Mouse (Mus musculus): ENCODE data around the gene Ncdn. TPM values are rescaled to one million over a fixed set of nuclear protein-coding genes. Genes with fewer than 3 reads are reported as not detected.

Ncdn gene
- total and polyA plus RNA-seq, 3 experiments = 10.3 to 89.1 (median 16.9) TPM

DNA sequence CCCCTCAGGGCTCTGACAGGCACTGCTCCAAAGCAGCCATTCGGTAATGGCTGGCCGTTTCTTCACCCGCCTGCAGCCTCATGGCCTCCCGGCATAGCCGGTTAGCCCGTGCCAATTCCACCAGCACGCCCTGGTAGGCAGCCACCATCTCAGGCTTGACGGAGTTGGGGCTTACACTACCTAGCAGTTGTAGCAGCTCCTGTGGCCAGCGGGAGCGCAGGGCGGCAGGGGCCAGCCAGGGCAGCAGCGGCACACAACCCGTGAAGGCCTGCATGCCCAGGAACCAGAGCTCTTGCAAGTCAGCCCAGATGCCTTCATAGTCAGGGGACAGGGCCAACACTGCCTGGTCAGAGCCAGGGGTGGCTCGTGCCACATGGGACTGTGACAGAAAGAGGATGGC lies 8.4 kb downstream of the Ncdn start:
- no peak for ATAC-seq (ENCODE audit: extremely low read depth, insufficient number of reproducible peaks, low FRiP score, poor library complexity, severe bottlenecking)

DNA sequence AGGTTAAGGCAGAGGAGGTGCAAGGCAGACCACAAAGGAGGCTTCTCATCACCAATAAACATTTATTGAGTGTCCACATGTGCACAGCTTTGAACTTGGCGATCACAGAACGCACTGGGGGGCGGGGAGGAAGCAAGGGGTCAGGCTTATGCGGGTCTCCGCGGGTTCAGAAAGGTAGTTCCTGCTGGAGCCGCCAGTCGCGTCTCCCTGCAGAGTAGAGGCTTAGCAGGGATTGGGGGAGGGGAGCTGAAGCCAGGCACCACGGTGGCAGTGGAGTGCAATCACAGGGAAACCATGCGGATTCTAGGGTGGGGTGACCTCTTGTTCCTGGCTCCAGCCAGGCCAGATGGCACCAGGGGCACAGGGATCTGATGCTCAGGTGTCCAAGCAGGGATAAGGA lies 9.5 kb downstream of the Ncdn start:
- Histone ChIP-seq H3K9me3 (replicated peaks) (no peaks in the 10 kb centered on the region), H3K27me3 (ENCODE audit: insufficient read depth, low read length) (peaks cover 3% of the 10 kb centered on the region; the same call in 1 of the 2 replicates), H3K4me1 (ENCODE audit: insufficient read depth, low read depth, low read length) (peaks cover 51% of the 10 kb centered on the region), H3K36me3 (replicated peaks) (peaks cover 57% of the 10 kb centered on the region), H3K4me3 (ENCODE audit: low read depth, low read length) (no peak overlapping the region)
- no peak for ATAC-seq (ENCODE audit: extremely low read depth, insufficient number of reproducible peaks, low FRiP score, poor library complexity, severe bottlenecking)
- TF ChIP-seq GATA1 (IDR thresholded peaks at IDR 0.05; ENCODE audit: borderline replicate concordance, low read length) = no peak
- TF ChIP-seq CTCF (IDR thresholded peaks at IDR 0.05; ENCODE audit: low read depth, low read length) = no peak
- no peak for TF ChIP-seq TAL1 (conservative IDR thresholded peaks at IDR 0.05; ENCODE audit: low read depth, low read length)
- no peak for TF ChIP-seq GATA2 (IDR thresholded peaks at IDR 0.05; ENCODE audit: borderline replicate concordance, low read depth, low read length)
- TF ChIP-seq POLR2AphosphoS5 (IDR thresholded peaks at IDR 0.05; ENCODE audit: insufficient replicate concordance, low read depth, low read length) = no peak
- no peak for DNase-seq (ENCODE audit: low spot score)

More for the DNA sequence above, 8.4 kb downstream of the Ncdn start:
- no peaks in the 10 kb centered on the region for H3K27me3 ChIP-seq (ENCODE audit: insufficient read depth, low read length)
- TF ChIP-seq POLR2AphosphoS5 (IDR thresholded peaks at IDR 0.05; ENCODE audit: insufficient replicate concordance, low read depth, low read length) (no peak), CTCF (IDR thresholded peaks at IDR 0.05; ENCODE audit: low read depth, low read length) (no peak), TAL1 (conservative IDR thresholded peaks at IDR 0.05; ENCODE audit: low read depth, low read length) (no peak), GATA1 (IDR thresholded peaks at IDR 0.05; ENCODE audit: borderline replicate concordance, low read length) (no peak), GATA2 (IDR thresholded peaks at IDR 0.05; ENCODE audit: borderline replicate concordance, low read depth, low read length) (no peak)
- H3K36me3 ChIP-seq (replicated peaks) = peaks cover 68% of the 10 kb centered on the region
- no peak for DNase-seq (ENCODE audit: low spot score)
- H3K4me1 ChIP-seq (ENCODE audit: insufficient read depth, low read depth, low read length) = peaks cover 62% of the 10 kb centered on the region
- no peak overlapping the region; the same call in 1 of the 2 replicates for H3K4me3 ChIP-seq (ENCODE audit: low read depth, low read length)
- no peaks in the 10 kb centered on the region for H3K9me3 ChIP-seq (replicated peaks)

- Histone ChIP-seq H3K4me3 (ENCODE audit: low read depth, low read length) (no peak overlapping the region), H3K27me3 (ENCODE audit: insufficient read depth, low read length) (peaks cover 8% of the 10 kb centered on the region), H3K4me1 (ENCODE audit: insufficient read depth, low read depth, low read length) (peaks cover 44% of the 10 kb centered on the region), H3K36me3 (replicated peaks) (peaks cover 50% of the 10 kb centered on the region), H3K9me3 (replicated peaks) (no peaks in the 10 kb centered on the region)
- DNase-seq (ENCODE audit: low spot score) (no peak), ATAC-seq (ENCODE audit: extremely low read depth, insufficient number of reproducible peaks, low FRiP score, poor library complexity, severe bottlenecking) (no peak)
- TF ChIP-seq TAL1 (conservative IDR thresholded peaks at IDR 0.05; ENCODE audit: low read depth, low read length) = no peak
- no peak for TF ChIP-seq GATA1 (IDR thresholded peaks at IDR 0.05; ENCODE audit: borderline replicate concordance, low read length)
- TF ChIP-seq GATA2 (IDR thresholded peaks at IDR 0.05; ENCODE audit: borderline replicate concordance, low read depth, low read length) = no peak
- no peak for TF ChIP-seq POLR2AphosphoS5 (IDR thresholded peaks at IDR 0.05; ENCODE audit: insufficient replicate concordance, low read depth, low read length)
These were observed 10.3 kb downstream of the Ncdn start for GRCm38 (mm10) chr4:126742976-126743375.

GRCm38 (mm10) chr4:126741448-126741847 lies 11.8 kb downstream of the Ncdn start:
- ATAC-seq (ENCODE audit: extremely low read depth, insufficient number of reproducible peaks, low FRiP score, poor library complexity, severe bottlenecking) (peak; percentile 46; the same call in 1 of the 2 replicates), DNase-seq (ENCODE audit: low spot score) (peak; percentile 70)
- Histone ChIP-seq H3K27me3 (ENCODE audit: insufficient read depth, low read length) (peaks cover 9% of the 10 kb centered on the region), H3K4me1 (ENCODE audit: insufficient read depth, low read depth, low read length) (peaks cover 30% of the 10 kb centered on the region), H3K9me3 (replicated peaks) (no peaks in the 10 kb centered on the region), H3K4me3 (ENCODE audit: low read depth, low read length) (no peak overlapping the region), H3K36me3 (replicated peaks) (peaks cover 36% of the 10 kb centered on the region)
- TF ChIP-seq GATA2 (IDR thresholded peaks at IDR 0.05; ENCODE audit: borderline replicate concordance, low read depth, low read length) = no peak
- peak; percentile 73 for TF ChIP-seq CTCF (IDR thresholded peaks at IDR 0.05; ENCODE audit: low read depth, low read length)

- ATAC-seq (ENCODE audit: extremely low read depth, insufficient number of reproducible peaks, low FRiP score, poor library complexity, severe bottlenecking) (no peak), DNase-seq (ENCODE audit: low spot score) (no peak)
- peaks cover 16% of the 10 kb centered on the region for H3K27me3 ChIP-seq (ENCODE audit: insufficient read depth, low read length)
- no peak for TF ChIP-seq GATA1 (IDR thresholded peaks at IDR 0.05; ENCODE audit: borderline replicate concordance, low read length)
- H3K36me3 ChIP-seq (replicated peaks) = peaks cover 23% of the 10 kb centered on the region
- H3K9me3 ChIP-seq (replicated peaks) = peaks cover 9% of the 10 kb centered on the region
- H3K4me1 ChIP-seq (ENCODE audit: insufficient read depth, low read depth, low read length) = peaks cover 19% of the 10 kb centered on the region
- no peak overlapping the region for H3K4me3 ChIP-seq (ENCODE audit: low read depth, low read length)
These were observed 13.1 kb downstream of the Ncdn start for GRCm38 (mm10) chr4:126739966-126740676.

- no peak for ATAC-seq (ENCODE audit: extremely low read depth, insufficient number of reproducible peaks, low FRiP score, poor library complexity, severe bottlenecking)
- no peaks in the 10 kb centered on the region for H3K4me1 ChIP-seq (ENCODE audit: insufficient read depth, low read depth, low read length)
- peaks cover 14% of the 10 kb centered on the region for H3K9me3 ChIP-seq (replicated peaks)
These were observed 17.2 kb downstream of the Ncdn start, which contains the start of gene Tfap2e for GRCm38 (mm10) chr4:126736001-126736414. Tfap2e (minus strand) TSS chr4:126736240.

More at GRCm38 (mm10) chr4:126736001-126736414, 17.2 kb downstream of the Ncdn start, which contains the start of gene Tfap2e:
- Histone ChIP-seq H3K4me3 (ENCODE audit: low read depth, low read length) (no peak within 1 kb of the TSS), H3K27me3 (ENCODE audit: insufficient read depth, low read length) (peaks cover 35% of the 10 kb centered on the region), H3K36me3 (replicated peaks) (no peaks in the 10 kb centered on the region)
- DNase-seq (ENCODE audit: low spot score) = no peak
- TF ChIP-seq GATA1 (IDR thresholded peaks at IDR 0.05; ENCODE audit: borderline replicate concordance, low read length) (no peak), GATA2 (IDR thresholded peaks at IDR 0.05; ENCODE audit: borderline replicate concordance, low read depth, low read length) (no peak)
